Mouse (Mus musculus) midbrain, embryonic 11.5 days (tissue): ENCODE results near the gene Mfsd1. TPM values are rescaled to one million over a fixed set of nuclear protein-coding genes. Genes with fewer than 3 reads are reported as not detected.

Experiments
- ATAC-seq: fragments of 200-750 bp; cut with Nextera tagmentation; 2 replicates; pipeline ENCODE4 v1.8.0; 2017; ENCODE audit warnings: moderate TSS enrichment, moderate library complexity; ENCODE audit not compliant: low FRiP score
- DNase-seq: peaks from one replicate; pipeline ENCODE4 v3.0.0; 2015; ENCODE audit warnings: low spot score; ENCODE audit errors: missing footprints
- H3K27ac ChIP-seq: fragments of 300-500 bp; sonication (generic); 2 replicates; pipeline ENCODE4 v1.5.1; 2014; ENCODE audit warnings: low read depth, low read length
- H3K27me3 ChIP-seq: fragments of 300-500 bp; sonication (generic); 2 replicates; pipeline ENCODE4 v1.6.1; 2014; ENCODE audit warnings: mild to moderate bottlenecking, low read length, moderate library complexity, mixed read lengths; ENCODE audit not compliant: control insufficient read depth, insufficient read depth
- H3K36me3 ChIP-seq: fragments of 300-500 bp; sonication (generic); 2 replicates; pipeline ENCODE4 v1.6.1; 2014; ENCODE audit warnings: mild to moderate bottlenecking, low read length, moderate library complexity, mixed read lengths; ENCODE audit not compliant: control insufficient read depth, insufficient read depth
- H3K4me1 ChIP-seq: fragments of 300-500 bp; sonication (generic); 2 replicates; pipeline ENCODE4 v1.6.1; 2014; ENCODE audit warnings: low read length; ENCODE audit not compliant: control insufficient read depth, insufficient read depth
- H3K4me2 ChIP-seq: fragments of 300-500 bp; sonication (generic); 2 replicates; pipeline ENCODE4 v1.6.1; 2014; ENCODE audit warnings: mild to moderate bottlenecking, moderate library complexity
- H3K4me3 ChIP-seq: fragments of 300-500 bp; sonication (generic); 2 replicates; pipeline ENCODE4 v1.5.1; 2014; ENCODE audit warnings: low read depth, low read length
- H3K9ac ChIP-seq: fragments of 300-500 bp; sonication (generic); 2 replicates; pipeline ENCODE4 v1.6.1; 2014; ENCODE audit warnings: low read length
- H3K9me3 ChIP-seq: fragments of 300-500 bp; sonication (generic); 2 replicates; pipeline ENCODE4 v1.6.1; 2016; ENCODE audit warnings: low read length; ENCODE audit not compliant: control insufficient read depth
- WGBS: fragments of 180-500 bp; shearing (Covaris S2); extraction: QIAGEN DNeasy Blood & Tissue Kit; methylation state at CpG from one replicate; pipeline ENCODE4 v1.1.7; 2014; 5-methylcytosine and 5-hydroxymethylcytosine counted together
- polyA plus RNA-seq: library from polyadenylated mRNA; unstranded; fragments of >200 nt; fragmentation: Nextera tagmentation; extraction: Ambion mirVana; gene quantifications from 2 replicates; pipeline ENCODE4 v1.2.1, GENCODE M21; 2014

Gene Mfsd1
- 68.0 and 72.4 TPM in 2 replicates for polyA plus RNA-seq

- Histone ChIP-seq H3K27me3 (no peaks in the 10 kb centered on the region), H3K4me3 (peak within 1 kb of the TSS; percentile 87), H3K4me1 (peaks cover 8% of the 10 kb centered on the region; the same call in 1 of the 2 replicates), H3K9me3 (no peaks in the 10 kb centered on the region), H3K27ac (no peak within 1 kb of the TSS; the same call in 1 of the 2 replicates), H3K36me3 (no peaks in the 10 kb centered on the region), H3K4me2 (peak within 1 kb of the TSS; percentile 63), H3K9ac (peak within 1 kb of the TSS; percentile 81)
- 4% methylated on average over 54 of the region's 54 CpGs for WGBS
- DNase-seq (peak; percentile 99), ATAC-seq (peak; percentile 92)
Measured at GRCm38 (mm10) chr3:67582273-67583124, at the start of gene Mfsd1. Mfsd1 (plus strand) TSS chr3:67582741.

- no peaks in the 10 kb centered on the region for H3K4me1 ChIP-seq
- no peak for ATAC-seq
Measured at GRCm38 (mm10) chr3:67543630-67544029, 38.9 kb upstream of the Mfsd1 start.

GRCm38 (mm10) chr3:67551193-67551592, 31.3 kb upstream of the Mfsd1 start:
- no peak overlapping the region for H3K9ac ChIP-seq
- no peaks in the 10 kb centered on the region for H3K4me1 ChIP-seq
- WGBS, result 79% methylated on average over 3 of the region's 3 CpGs
- DNase-seq (no peak), ATAC-seq (no peak)
- no peak overlapping the region for H3K4me2 ChIP-seq
- no peak overlapping the region for H3K27ac ChIP-seq
- H3K36me3 ChIP-seq, result no peaks in the 10 kb centered on the region
- H3K4me3 ChIP-seq, result no peak overlapping the region
- no peaks in the 10 kb centered on the region for H3K27me3 ChIP-seq
- H3K9me3 ChIP-seq, result no peaks in the 10 kb centered on the region

More at GRCm38 (mm10) chr3:67543630-67544029, 38.9 kb upstream of the Mfsd1 start:
- 72% methylated on average over 8 of the region's 8 CpGs for WGBS
- no peaks in the 10 kb centered on the region for H3K27me3 ChIP-seq
- H3K4me3 ChIP-seq, result no peak overlapping the region
- H3K27ac ChIP-seq, result no peak overlapping the region
- no peak overlapping the region for H3K9ac ChIP-seq
- H3K9me3 ChIP-seq, result no peaks in the 10 kb centered on the region
- H3K36me3 ChIP-seq, result no peaks in the 10 kb centered on the region
- no peak overlapping the region for H3K4me2 ChIP-seq
- no peak for DNase-seq

- no peak for DNase-seq
- H3K27ac ChIP-seq, result no peak overlapping the region
- H3K9me3 ChIP-seq, result no peaks in the 10 kb centered on the region
- no peaks in the 10 kb centered on the region for H3K36me3 ChIP-seq
- H3K4me2 ChIP-seq, result no peak overlapping the region
- H3K9ac ChIP-seq, result no peak overlapping the region
- no peak for ATAC-seq
- no peaks in the 10 kb centered on the region for H3K27me3 ChIP-seq
- H3K4me3 ChIP-seq, result no peak overlapping the region
- 0 out of 2 replicates have a peak, but pooled peaks cover 2% of the 10 kb centered on the region for H3K4me1 ChIP-seq
- 40% methylated on average over 4 of the region's 4 CpGs for WGBS
Measured at GRCm38 (mm10) chr3:67553281-67553680, 29.3 kb upstream of the Mfsd1 start.

DNA sequence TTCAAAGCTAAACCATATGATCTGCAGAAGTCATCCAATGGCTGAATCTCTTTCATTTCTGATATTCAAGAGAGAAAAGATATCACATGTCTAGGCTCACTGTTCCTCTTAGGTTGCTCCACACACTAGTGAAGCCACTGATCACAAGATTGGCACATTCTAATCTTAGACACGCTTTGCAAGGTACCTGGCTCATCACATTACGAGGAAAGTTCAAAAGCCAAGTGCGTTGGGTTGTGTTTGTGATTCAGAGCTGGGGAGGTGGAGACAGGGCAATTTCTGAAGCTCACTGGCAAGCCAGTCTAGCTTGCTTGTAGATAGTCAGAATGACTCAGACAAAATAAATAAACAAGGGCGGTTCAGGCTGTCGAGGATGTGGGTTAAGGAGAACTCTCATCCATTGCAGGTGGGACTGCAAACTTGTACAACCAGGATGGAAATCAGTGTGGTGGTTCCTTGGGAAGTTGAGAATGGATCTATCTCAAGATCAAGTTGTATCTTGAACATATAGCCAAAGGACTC, 28.6 kb upstream of the Mfsd1 start:
- ATAC-seq (no peak), DNase-seq (no peak)
- Histone ChIP-seq H3K27ac (no peak overlapping the region), H3K27me3 (no peaks in the 10 kb centered on the region), H3K4me1 (0 out of 2 replicates have a peak, but pooled peaks cover 2% of the 10 kb centered on the region), H3K4me2 (no peak overlapping the region), H3K4me3 (no peak overlapping the region), H3K9ac (no peak overlapping the region), H3K9me3 (no peaks in the 10 kb centered on the region), H3K36me3 (no peaks in the 10 kb centered on the region)
- 88% methylated on average over 5 of the region's 5 CpGs for WGBS

- Histone ChIP-seq H3K4me3 (no peak overlapping the region), H3K9ac (no peak overlapping the region), H3K4me1 (0 out of 2 replicates have a peak, but pooled peaks cover 2% of the 10 kb centered on the region), H3K9me3 (no peaks in the 10 kb centered on the region), H3K4me2 (no peak overlapping the region), H3K27ac (no peak overlapping the region), H3K27me3 (no peaks in the 10 kb centered on the region), H3K36me3 (no peaks in the 10 kb centered on the region)
- no peak for DNase-seq
- no peak for ATAC-seq
- 90% methylated on average over 5 of the region's 5 CpGs for WGBS
Measured at GRCm38 (mm10) chr3:67555211-67555610, 27.3 kb upstream of the Mfsd1 start.

GRCm38 (mm10) chr3:67557200-67557651, 25.3 kb upstream of the Mfsd1 start:
- Histone ChIP-seq H3K4me1 (0 out of 2 replicates have a peak, but pooled peaks cover 2% of the 10 kb centered on the region), H3K27ac (peak overlapping the region; percentile 35; the same call in 1 of the 2 replicates), H3K4me2 (peak overlapping the region; percentile 19), H3K36me3 (no peaks in the 10 kb centered on the region), H3K27me3 (no peaks in the 10 kb centered on the region), H3K9ac (no peak overlapping the region), H3K9me3 (no peaks in the 10 kb centered on the region), H3K4me3 (no peak overlapping the region)
- WGBS, result 62% methylated on average over 14 of the region's 14 CpGs
- ATAC-seq (peak; percentile 87), DNase-seq (peak; percentile 86)

- H3K4me1 ChIP-seq, result 0 out of 2 replicates have a peak, but pooled peaks cover 2% of the 10 kb centered on the region
- H3K4me2 ChIP-seq, result no peak overlapping the region
- DNase-seq, result no peak
- H3K9ac ChIP-seq, result no peak overlapping the region
- H3K27me3 ChIP-seq, result no peaks in the 10 kb centered on the region
- no peaks in the 10 kb centered on the region for H3K9me3 ChIP-seq
- no peak overlapping the region for H3K27ac ChIP-seq
- WGBS, result 83% methylated on average over 14 of the region's 14 CpGs
- peak; percentile 51; the same call in 1 of the 2 replicates for ATAC-seq
- no peak overlapping the region for H3K4me3 ChIP-seq
- no peaks in the 10 kb centered on the region for H3K36me3 ChIP-seq
Measured at GRCm38 (mm10) chr3:67557718-67558354, 24.7 kb upstream of the Mfsd1 start.
